Mouse (Mus musculus) limb, embryonic 14.5 days (tissue): ENCODE data around the gene Ndufa7. TPM values are rescaled to one million over a fixed set of nuclear protein-coding genes. Genes with fewer than 3 reads are reported as not detected.

Experiments
- microRNA-seq: library from miRNA; unstranded; fragments of <30 nt; microRNA quantifications from one replicate; pipeline ENCODE4, GENCODE M21; 2016
- polyA plus RNA-seq, 2 experiments: library from polyadenylated mRNA; depleted of rRNA in 1 of 2; stranded (reverse) in 1 of 2; unstranded in 1 of 2; fragments of >200 nt; fragmentation: Nextera tagmentation in 1 of 2; extraction: Ambion mirVana in 1 of 2; gene quantifications; 2 replicates each; pipeline versions ENCODE4 v1.2.1 to v1.2.3; 2012 to 2014

The Ndufa7 gene
- polyA plus RNA-seq, 2 experiments: 302 to 530 TPM

Small RNA genes within 50 kb of the gene (microRNA-seq; reads per million reads assigned to microRNA genes)
- gene Gm27740: not detected

Other genes starting within 250 kb of the Ndufa7 start
- gene Zfp414, start 195.5 kb upstream of the Ndufa7 start, polyA plus RNA-seq (2012; rRNA removed): 108 and 159 TPM in 2 replicates
- 67.2 and 67.6 TPM in 2 replicates for gene Zfp414, start 195.5 kb upstream of the Ndufa7 start, polyA plus RNA-seq (2014; fragmentation: Nextera tagmentation; extraction: Ambion mirVana)
- gene Pram1, start 186.5 kb upstream of the Ndufa7 start, polyA plus RNA-seq (2012; rRNA removed): 1.4 and 1.8 TPM in 2 replicates
- gene Pram1, start 186.5 kb upstream of the Ndufa7 start, polyA plus RNA-seq (2014; fragmentation: Nextera tagmentation; extraction: Ambion mirVana): 0.51 and 0.69 TPM in 2 replicates
- 260 and 317 TPM in 2 replicates for gene Hnrnpm, start 137.7 kb upstream of the Ndufa7 start, polyA plus RNA-seq (2012; rRNA removed)
- gene Hnrnpm, start 137.7 kb upstream of the Ndufa7 start, polyA plus RNA-seq (2014; fragmentation: Nextera tagmentation; extraction: Ambion mirVana): 287 and 310 TPM in 2 replicates
- 42.7 and 56.3 TPM in 2 replicates for gene March2, start 105.9 kb upstream of the Ndufa7 start, polyA plus RNA-seq (2012; rRNA removed)
- 56.2 and 58.1 TPM in 2 replicates for gene March2, start 105.9 kb upstream of the Ndufa7 start, polyA plus RNA-seq (2014; fragmentation: Nextera tagmentation; extraction: Ambion mirVana)
- gene Rab11b, start 64.0 kb upstream of the Ndufa7 start, polyA plus RNA-seq (2012; rRNA removed): 312 and 394 TPM in 2 replicates
- 192 and 221 TPM in 2 replicates for gene Rab11b, start 64.0 kb upstream of the Ndufa7 start, polyA plus RNA-seq (2014; fragmentation: Nextera tagmentation; extraction: Ambion mirVana)
- 29.7 and 32.6 TPM in 2 replicates for gene Angptl4, start 42.7 kb upstream of the Ndufa7 start, polyA plus RNA-seq (2012; rRNA removed)
- gene Angptl4, start 42.7 kb upstream of the Ndufa7 start, polyA plus RNA-seq (2014; fragmentation: Nextera tagmentation; extraction: Ambion mirVana): 44.2 and 61.1 TPM in 2 replicates
- 45.3 and 52.3 TPM in 2 replicates for gene Kank3, start 14.1 kb upstream of the Ndufa7 start, polyA plus RNA-seq (2012; rRNA removed)
- gene Kank3, start 14.1 kb upstream of the Ndufa7 start, polyA plus RNA-seq (2014; fragmentation: Nextera tagmentation; extraction: Ambion mirVana): 31.1 and 32.1 TPM in 2 replicates
- gene Rps28, start within 50 bp of the Ndufa7 start, polyA plus RNA-seq (2012; rRNA removed): 1,470 and 1,488 TPM in 2 replicates
- 1,253 and 1,319 TPM in 2 replicates for gene Rps28, start within 50 bp of the Ndufa7 start, polyA plus RNA-seq (2014; fragmentation: Nextera tagmentation; extraction: Ambion mirVana)
- 42.9 and 45.9 TPM in 2 replicates for gene Cd320, start 18.5 kb downstream of the Ndufa7 start, polyA plus RNA-seq (2012; rRNA removed)
- gene Cd320, start 18.5 kb downstream of the Ndufa7 start, polyA plus RNA-seq (2014; fragmentation: Nextera tagmentation; extraction: Ambion mirVana): 57.9 and 59.4 TPM in 2 replicates
- not detected in 2 replicates for gene Gm7029, start 49.3 kb downstream of the Ndufa7 start, polyA plus RNA-seq (2012; rRNA removed)
- gene Gm7029, start 49.3 kb downstream of the Ndufa7 start, polyA plus RNA-seq (2014; fragmentation: Nextera tagmentation; extraction: Ambion mirVana): not detected in 2 replicates
- gene Kifc1, start 66.1 kb downstream of the Ndufa7 start, polyA plus RNA-seq (2012; rRNA removed): 58.8 and 60.6 TPM in 2 replicates
- 6.2 and 6.7 TPM in 2 replicates for gene Kifc1, start 66.1 kb downstream of the Ndufa7 start, polyA plus RNA-seq (2014; fragmentation: Nextera tagmentation; extraction: Ambion mirVana)
- 0.34 and 0.49 TPM in 2 replicates for gene Platr17, start 80.6 kb downstream of the Ndufa7 start, polyA plus RNA-seq (2012; rRNA removed)
- gene Platr17, start 80.6 kb downstream of the Ndufa7 start, polyA plus RNA-seq (2014; fragmentation: Nextera tagmentation; extraction: Ambion mirVana): 0.32 and 0.40 TPM in 2 replicates
- 46.1 and 53.6 TPM in 2 replicates for gene Daxx, start 84.8 kb downstream of the Ndufa7 start, polyA plus RNA-seq (2012; rRNA removed)
- gene Daxx, start 84.8 kb downstream of the Ndufa7 start, polyA plus RNA-seq (2014; fragmentation: Nextera tagmentation; extraction: Ambion mirVana): 40.5 and 44.1 TPM in 2 replicates
- 18.7 and 23.8 TPM in 2 replicates for gene Tapbp, start 91.3 kb downstream of the Ndufa7 start, polyA plus RNA-seq (2012; rRNA removed)
- 28.9 and 30.5 TPM in 2 replicates for gene Tapbp, start 91.3 kb downstream of the Ndufa7 start, polyA plus RNA-seq (2014; fragmentation: Nextera tagmentation; extraction: Ambion mirVana)
- gene Zbtb22, start 91.3 kb downstream of the Ndufa7 start, polyA plus RNA-seq (2012; rRNA removed): 27.9 and 34.0 TPM in 2 replicates
- 10.1 and 10.8 TPM in 2 replicates for gene Zbtb22, start 91.3 kb downstream of the Ndufa7 start, polyA plus RNA-seq (2014; fragmentation: Nextera tagmentation; extraction: Ambion mirVana)
- gene Rgl2, start 105.0 kb downstream of the Ndufa7 start, polyA plus RNA-seq (2012; rRNA removed): 193 and 265 TPM in 2 replicates
- gene Rgl2, start 105.0 kb downstream of the Ndufa7 start, polyA plus RNA-seq (2014; fragmentation: Nextera tagmentation; extraction: Ambion mirVana): 48.7 and 51.8 TPM in 2 replicates
- gene Pfdn6, start 115.8 kb downstream of the Ndufa7 start, polyA plus RNA-seq (2012; rRNA removed): 53.6 and 104 TPM in 2 replicates
- gene Pfdn6, start 115.8 kb downstream of the Ndufa7 start, polyA plus RNA-seq (2014; fragmentation: Nextera tagmentation; extraction: Ambion mirVana): 135 and 142 TPM in 2 replicates
- gene Wdr46, start 116.1 kb downstream of the Ndufa7 start, polyA plus RNA-seq (2012; rRNA removed): 30.5 and 30.9 TPM in 2 replicates
- 21.6 and 25.0 TPM in 2 replicates for gene Wdr46, start 116.1 kb downstream of the Ndufa7 start, polyA plus RNA-seq (2014; fragmentation: Nextera tagmentation; extraction: Ambion mirVana)
- 7.7 and 9.3 TPM in 2 replicates for gene B3galt4, start 126.9 kb downstream of the Ndufa7 start, polyA plus RNA-seq (2012; rRNA removed)
- 4.0 and 6.6 TPM in 2 replicates for gene B3galt4, start 126.9 kb downstream of the Ndufa7 start, polyA plus RNA-seq (2014; fragmentation: Nextera tagmentation; extraction: Ambion mirVana)
- gene Vps52, start 131.2 kb downstream of the Ndufa7 start, polyA plus RNA-seq (2012; rRNA removed): 48.8 and 62.7 TPM in 2 replicates
- 38.6 and 43.4 TPM in 2 replicates for gene Vps52, start 131.2 kb downstream of the Ndufa7 start, polyA plus RNA-seq (2014; fragmentation: Nextera tagmentation; extraction: Ambion mirVana)
- 1,284 and 1,402 TPM in 2 replicates for gene Rps18, start 131.4 kb downstream of the Ndufa7 start, polyA plus RNA-seq (2012; rRNA removed)
- 2,129 and 2,245 TPM in 2 replicates for gene Rps18, start 131.4 kb downstream of the Ndufa7 start, polyA plus RNA-seq (2014; fragmentation: Nextera tagmentation; extraction: Ambion mirVana)
- gene H2-K1, start 175.8 kb downstream of the Ndufa7 start, polyA plus RNA-seq (2012; rRNA removed): 27.0 and 31.5 TPM in 2 replicates
- gene H2-K1, start 175.8 kb downstream of the Ndufa7 start, polyA plus RNA-seq (2014; fragmentation: Nextera tagmentation; extraction: Ambion mirVana): 17.7 and 25.5 TPM in 2 replicates
- gene Ring1, start 200.1 kb downstream of the Ndufa7 start, polyA plus RNA-seq (2012; rRNA removed): 54.0 and 81.7 TPM in 2 replicates
- gene Ring1, start 200.1 kb downstream of the Ndufa7 start, polyA plus RNA-seq (2014; fragmentation: Nextera tagmentation; extraction: Ambion mirVana): 7.0 and 8.4 TPM in 2 replicates
- gene H2-Ke6, start 203.5 kb downstream of the Ndufa7 start, polyA plus RNA-seq (2012; rRNA removed): 104 and 109 TPM in 2 replicates
- 46.4 and 48.1 TPM in 2 replicates for gene H2-Ke6, start 203.5 kb downstream of the Ndufa7 start, polyA plus RNA-seq (2014; fragmentation: Nextera tagmentation; extraction: Ambion mirVana)
- gene Slc39a7, start 207.1 kb downstream of the Ndufa7 start, polyA plus RNA-seq (2012; rRNA removed): 197 and 283 TPM in 2 replicates
- gene Slc39a7, start 207.1 kb downstream of the Ndufa7 start, polyA plus RNA-seq (2014; fragmentation: Nextera tagmentation; extraction: Ambion mirVana): 132 and 133 TPM in 2 replicates
- gene Rxrb, start 207.2 kb downstream of the Ndufa7 start, polyA plus RNA-seq (2012; rRNA removed): 83.2 and 98.9 TPM in 2 replicates
- gene Rxrb, start 207.2 kb downstream of the Ndufa7 start, polyA plus RNA-seq (2014; fragmentation: Nextera tagmentation; extraction: Ambion mirVana): 29.2 and 33.6 TPM in 2 replicates
- 201 and 242 TPM in 2 replicates for gene Col11a2, start 214.9 kb downstream of the Ndufa7 start, polyA plus RNA-seq (2012; rRNA removed)
- 71.6 and 72.1 TPM in 2 replicates for gene Col11a2, start 214.9 kb downstream of the Ndufa7 start, polyA plus RNA-seq (2014; fragmentation: Nextera tagmentation; extraction: Ambion mirVana)